Mouse (Mus musculus) 416B (cell line): Measurements from ENCODE around the gene Gm45716.

ENCODE experiments used
- DNase-seq: peaks from one replicate; pipeline ENCODE4 v3.0.0; 2011; ENCODE audit warnings: low read depth

The Gm45716 gene

DNA sequence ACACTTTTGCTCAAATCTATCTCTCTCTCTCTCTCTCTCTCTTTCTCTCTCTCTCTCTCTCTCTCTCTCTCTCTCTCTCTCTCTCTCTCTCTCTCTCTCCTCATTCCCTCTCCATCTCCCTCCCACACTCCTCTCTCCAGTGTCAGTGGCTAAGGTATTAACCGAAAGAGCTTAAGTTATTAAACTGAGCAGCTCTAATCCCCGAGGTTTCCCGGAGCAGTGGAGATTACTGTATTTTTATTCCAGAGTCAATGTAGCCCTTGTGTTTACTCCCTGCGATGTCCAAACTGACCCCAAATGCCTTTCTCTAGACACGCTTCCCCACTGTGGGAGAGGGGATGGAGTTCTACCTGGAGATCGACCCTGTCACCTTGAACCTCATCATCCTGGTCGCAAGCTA is at the start of gene Gm45716:
TSS of gene Gm45716 (plus strand) at position 243 of the 400 bp plus-strand sequence.
- no peak for DNase-seq

DNA sequence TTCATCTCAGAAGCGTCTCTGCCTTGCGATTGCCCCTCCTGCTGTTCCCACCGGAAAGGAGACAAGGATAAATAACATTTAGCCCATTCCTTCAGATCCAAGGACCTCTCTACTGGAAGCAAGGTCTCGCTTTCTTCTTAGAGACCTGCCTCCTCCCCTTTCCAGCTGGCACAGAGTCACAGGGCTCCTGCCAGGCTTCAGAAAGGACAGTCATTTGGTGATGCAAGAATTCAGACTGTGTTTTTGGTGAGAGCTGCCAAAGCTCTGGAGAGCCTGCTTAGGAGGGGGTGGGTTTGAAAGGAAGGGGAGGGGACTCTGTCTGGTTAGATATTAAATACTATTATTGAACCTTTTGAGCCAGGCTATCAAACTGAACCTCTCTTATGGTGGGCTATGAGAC is 45.1 kb upstream of the Gm45716 start:
- DNase-seq = no peak

DNA sequence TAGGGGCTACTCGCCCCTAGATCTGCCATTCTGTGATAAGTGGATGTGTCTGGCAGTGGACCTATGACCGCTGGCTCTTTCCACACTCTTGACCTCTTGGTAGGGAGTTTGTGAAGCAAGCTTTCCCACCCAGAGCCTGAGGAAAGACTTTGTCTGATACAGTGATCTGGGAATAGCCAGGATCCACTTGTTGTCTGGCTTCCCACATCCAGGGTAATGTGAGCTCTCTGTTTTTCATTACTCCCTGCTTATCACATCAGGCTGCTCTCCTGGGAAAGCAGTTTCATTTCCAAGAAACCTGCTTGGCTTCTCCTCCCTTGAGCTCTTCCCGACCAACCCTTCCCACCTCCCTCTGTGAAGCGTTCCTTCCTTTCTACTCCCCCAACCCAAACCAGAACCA is 44.5 kb upstream of the Gm45716 start:
- DNase-seq = no peak

DNA sequence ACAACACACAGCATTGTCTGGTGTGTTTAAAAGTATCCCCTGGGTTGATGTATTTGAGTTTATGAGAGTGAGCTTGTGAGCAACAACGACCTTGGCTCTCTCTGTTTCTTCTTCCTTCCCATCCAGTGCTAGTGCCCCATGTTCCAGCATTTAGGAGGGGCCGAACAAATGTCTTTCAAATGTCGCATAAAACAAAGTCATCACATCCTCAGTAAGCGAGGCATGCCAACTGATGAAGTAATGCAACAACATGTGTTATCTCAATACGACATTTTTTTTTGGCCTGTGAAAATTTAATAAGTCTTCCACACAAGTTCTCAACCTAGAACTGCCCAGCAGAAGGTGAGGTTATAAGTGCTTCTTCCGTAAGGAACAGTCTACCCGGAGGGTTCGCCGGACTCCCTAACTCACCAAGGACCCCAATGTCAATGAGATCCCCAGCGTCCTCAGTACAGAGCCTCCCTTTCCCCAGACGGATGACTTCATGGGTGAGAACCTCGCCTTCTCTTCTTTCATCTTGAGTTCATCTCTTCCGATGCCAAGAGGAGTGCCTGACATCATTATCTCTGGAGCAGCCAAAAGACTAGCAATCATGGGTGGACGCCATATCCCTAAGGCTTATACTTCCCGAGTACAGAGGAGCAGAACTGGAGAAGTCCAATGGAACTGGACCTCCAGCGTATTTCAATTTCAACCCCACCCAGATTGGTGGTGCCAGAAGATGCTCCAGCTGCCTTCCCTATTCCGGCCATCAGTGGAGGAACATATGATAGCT is 41.2 kb upstream of the Gm45716 start:
- no peak for DNase-seq

DNA sequence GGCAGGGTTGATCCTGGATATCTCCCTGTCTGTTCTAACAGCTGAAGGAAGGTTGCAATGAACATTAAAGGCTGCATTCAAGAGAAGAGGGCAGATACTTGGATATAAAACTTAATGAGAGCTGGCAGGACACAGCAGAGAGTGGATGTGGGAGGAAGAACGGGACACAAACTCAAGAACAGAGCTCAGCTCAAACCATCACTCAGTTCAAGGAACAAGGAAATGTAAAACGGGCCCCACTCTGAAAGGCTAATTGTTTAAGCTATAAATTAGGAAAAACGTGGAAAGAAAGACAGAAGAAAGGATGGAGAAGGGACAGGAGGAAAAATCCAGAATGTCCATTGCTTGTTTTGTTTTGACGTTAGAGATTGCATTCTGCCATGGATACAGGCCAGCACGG is 32.4 kb upstream of the Gm45716 start:
- DNase-seq = no peak

DNA sequence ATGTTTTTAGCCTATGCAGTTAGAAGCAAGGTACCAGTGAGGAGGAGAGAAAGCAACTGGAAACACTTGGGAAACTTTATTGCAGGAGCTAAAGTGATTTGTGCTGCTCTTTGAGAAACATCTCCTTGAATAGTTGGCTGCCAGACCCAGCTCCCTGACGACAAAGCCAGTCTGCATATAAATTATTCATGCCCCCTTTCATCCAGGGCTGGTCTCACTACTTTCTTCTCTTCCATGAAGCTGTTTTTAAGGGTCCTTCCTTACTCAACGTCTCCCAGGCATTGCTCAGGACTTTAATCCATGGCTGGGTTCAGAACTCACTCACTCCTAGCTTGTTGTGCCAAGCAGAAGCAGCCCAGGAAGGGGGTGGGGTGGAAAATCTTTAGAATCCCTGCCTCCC is 32.0 kb upstream of the Gm45716 start:
- no peak for DNase-seq

DNA sequence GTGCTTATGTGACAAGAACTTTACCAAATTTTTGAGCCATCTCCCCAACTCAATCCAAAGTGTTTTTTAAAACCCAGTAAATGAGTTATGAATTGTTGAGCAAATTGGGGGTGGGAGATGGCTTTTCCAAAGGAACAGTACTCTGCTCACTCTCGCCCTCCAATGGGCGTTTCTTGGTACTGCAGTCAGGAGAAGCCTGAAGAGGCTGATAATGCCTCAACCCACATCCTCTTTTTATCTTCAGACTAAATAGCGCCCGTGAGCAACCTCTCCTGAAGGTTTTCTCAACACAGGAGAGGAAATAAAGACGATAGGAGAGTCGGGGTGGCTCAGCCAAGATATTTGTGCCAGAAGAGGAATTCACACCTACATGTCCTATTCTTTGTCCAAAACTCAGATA is 19.7 kb upstream of the Gm45716 start:
- peak; percentile 60 for DNase-seq

DNA sequence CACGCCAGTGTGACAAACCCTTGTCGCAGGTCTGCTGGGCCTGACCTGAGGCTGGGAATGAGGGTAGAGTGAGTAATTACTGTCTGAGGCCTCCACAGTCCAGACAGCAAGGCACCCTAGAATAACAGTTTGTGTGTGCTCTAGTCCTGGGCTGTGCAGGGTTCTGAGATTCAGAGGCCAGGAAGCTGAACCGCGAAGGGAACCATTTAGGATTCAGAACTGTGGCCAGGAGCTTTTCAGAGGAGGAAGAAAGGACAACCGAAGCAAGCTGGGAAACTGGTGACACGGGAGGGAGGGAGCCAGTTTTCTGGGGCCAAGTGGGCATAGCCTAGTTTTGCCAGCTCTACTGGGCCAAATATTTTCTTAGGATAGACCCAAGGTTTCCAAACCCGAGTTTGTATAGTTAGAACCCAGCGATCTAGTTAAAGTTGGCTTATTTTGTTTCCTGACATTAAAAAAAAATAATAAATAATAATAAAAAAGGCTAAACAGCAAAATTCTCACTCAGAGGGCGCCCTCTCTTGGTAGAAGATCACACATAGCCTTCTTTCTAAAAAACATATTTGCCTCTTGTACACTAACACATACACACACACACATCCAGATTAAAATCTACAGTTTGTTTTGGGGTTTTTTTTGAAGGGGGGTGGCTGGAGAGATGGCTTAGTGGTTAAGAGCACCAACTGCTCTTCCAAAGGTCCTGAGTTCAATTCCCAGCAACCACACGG is 19.0 kb upstream of the Gm45716 start:
- DNase-seq = peak; percentile 26

DNA sequence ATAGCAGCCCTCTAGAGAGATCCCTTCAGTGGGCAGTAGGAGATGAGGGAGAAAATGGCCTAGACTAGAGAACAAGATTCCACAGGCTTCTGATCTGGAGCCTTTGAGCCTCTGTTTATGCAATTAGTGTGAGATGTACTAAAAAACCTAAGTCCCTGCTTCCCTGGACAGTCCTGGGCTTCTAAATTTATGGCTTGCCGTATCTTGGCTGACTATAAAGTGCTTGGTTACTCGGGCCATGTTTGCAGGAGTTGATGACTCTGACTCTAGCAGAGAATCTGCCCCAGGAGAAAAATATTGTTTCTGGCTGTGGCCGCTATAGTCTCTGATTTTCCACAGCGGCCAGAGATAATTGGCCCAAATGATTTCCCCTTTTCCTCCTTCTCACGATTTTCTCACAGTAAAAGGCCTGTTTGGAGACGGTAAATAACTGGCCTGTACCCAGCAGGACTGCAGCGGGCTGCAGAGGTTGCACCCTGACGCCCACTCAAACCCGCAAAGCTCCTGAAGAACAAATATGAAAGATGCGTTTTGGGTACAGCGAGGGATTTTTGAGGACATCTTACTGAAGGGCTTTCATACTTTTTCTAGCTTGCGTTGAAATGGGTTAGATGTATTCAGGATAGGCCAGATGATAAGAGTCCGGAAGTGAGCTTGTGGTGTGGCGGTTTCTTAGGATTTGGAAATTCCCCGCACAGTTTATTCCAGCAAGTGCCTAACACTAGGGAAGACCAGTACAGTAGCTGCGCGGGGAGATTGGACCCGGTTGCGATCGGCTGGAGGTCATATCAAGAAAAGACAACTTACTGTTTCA is 18.1 kb upstream of the Gm45716 start:
- no peak for DNase-seq

DNA sequence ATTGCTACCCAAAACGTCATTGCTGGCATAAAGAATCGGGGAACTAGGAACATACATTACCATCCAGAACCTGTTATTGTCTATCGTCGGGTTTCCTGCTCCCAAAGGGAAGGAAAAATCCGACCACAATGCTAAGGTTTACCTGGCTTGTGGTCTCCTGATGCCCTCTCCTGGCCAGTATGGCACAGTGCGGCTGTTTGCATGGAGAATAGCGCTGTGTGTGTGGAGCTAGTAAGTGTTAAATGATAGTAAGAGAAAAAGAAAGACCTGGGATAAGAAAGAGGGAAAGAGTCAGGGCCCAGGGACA is 17.5 kb upstream of the Gm45716 start:
- DNase-seq = peak; percentile 58

DNA sequence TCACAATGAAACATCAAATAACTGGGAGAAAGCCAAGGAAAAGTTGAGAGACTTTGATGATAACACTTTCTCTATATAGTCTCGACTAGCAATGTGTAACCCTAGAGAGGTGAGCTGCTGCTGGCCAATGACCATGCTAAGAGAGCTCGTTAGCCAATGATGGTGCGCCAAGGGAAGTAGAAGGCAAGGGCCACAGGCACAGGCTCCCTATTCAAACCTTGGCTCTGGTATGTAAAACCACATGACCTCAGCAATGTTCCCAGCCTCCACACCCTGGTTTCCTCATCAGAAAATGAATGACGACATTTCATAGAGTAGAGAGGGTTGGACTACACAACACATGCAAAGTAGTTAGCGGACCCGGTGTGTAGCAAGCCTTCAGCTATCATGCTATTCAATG is 15.2 kb upstream of the Gm45716 start:
- peak; percentile 22 for DNase-seq

DNA sequence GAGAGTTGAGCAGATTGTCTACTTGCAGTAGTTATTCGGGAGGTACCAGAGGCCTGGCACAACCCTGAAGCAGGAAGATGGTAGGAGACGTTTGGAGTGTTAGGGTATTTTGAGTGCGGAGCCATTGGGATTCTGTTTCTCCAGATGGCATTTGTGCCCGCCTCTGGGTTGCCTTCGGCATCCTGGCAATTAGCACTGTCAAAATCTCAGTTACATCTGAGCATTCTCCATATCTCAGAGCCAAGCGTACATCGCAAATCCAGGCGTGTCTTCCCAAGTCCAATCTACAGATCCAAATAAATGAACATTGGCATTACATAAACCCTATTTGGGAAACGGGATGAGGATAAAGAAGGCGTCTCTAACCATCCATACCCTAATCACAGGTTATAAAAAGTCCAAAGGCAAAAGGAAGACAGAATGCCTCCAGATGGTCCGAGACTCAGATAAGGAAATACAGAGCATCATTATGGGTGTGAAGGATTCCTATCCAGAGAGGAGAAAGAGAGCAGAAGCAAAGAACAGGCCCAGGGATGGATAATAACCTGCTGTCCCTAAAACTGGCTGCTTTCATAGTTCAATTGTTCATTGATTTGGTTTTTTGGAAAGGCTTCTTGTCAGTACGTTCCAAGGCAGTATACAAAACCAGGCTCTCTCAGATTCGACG is 11.7 kb upstream of the Gm45716 start:
- DNase-seq = no peak

DNA sequence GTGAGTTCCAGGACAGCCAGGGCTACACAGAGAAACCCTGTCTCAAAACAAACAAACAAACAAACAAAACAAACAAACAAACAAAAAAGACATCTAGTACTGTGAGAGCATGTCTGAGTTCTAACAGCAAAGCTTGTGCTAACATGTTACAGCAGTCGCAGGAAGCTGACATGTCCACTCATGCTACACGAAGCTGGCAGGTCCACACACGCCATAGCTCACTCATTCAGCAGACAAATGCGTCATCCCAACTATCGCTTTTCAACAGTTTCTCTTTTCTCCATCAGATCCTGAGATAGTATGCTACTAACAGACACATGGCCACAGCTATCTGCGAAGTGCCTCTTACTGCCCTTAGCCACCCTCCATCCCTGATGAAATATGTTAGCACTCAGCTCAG is 10.1 kb upstream of the Gm45716 start:
- DNase-seq = no peak

DNA sequence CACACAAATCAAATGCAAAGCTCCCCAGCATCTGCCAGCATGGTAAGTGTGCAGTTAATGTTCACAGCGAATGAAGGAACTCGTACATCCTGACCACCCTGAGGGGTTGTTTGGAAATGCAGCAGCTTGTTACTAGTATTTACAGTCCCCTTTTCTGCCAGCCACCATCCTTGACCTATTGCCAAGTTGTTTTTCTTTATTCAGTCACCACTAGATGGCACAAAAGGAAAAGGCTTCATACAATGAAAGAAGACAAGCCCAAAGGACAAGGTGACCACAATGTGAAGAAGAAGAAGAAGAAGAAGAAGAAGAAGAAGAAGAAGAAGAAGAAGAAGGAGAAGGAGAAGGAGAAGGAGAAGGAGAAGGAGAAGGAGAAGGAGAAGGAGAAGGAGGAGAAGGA is 4.1 kb upstream of the Gm45716 start:
- DNase-seq = peak; percentile 80

DNA sequence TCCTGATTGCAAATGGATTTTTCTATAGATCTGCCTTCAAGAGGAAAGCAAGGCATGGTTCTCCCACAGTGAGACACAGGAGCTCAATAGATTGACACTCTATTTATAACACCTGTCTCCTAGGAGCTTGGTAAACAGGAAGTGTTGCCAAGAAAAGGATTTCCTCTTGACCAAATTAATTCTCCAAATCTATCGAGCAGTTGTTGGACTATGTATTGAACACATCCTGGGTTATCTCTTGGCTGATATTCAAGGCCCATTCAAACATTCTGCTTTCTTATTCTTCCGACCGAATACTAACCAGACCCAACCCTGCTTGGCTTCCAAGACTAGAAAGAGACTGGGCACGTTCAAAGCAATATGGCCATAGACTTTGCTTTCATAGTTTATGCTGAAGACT is 2.7 kb upstream of the Gm45716 start:
- no peak for DNase-seq

DNA sequence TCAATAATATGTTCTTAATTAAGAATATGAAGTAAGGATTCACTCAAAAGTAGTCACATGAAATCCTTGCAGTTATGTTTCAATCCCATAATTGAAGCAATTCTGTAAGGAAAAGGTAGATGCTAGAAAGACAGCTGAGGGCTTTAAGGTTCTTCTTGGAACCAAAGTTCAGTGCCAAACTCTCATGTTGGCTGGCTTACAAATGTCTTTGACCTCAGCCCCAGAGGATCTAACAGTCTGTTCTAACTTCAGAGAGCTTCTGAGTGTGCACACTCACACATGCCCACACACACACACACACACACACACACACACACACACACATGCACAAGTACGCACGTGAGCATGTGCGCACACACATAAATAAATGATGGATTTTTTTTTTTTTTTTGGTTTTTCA is 2.7 kb downstream of the Gm45716 start:
- DNase-seq = no peak

DNA sequence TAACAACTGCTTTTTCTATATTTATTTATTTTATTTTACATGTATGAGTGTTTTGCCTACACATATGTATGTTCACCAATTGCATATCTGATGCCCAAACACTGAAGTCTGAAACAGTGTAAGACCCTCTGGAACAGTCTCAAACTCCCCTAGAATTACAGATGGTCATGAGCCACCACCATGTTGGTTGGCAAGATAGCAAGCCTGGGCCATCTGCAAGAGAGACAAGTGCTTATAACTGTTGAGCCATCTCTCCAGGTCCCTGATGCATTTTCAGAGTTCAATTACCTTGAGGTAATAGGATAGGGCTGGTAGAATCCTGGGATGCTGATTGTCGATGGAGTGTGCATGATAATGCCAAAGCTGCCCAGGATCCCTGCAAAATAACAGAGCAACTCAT is 7.5 kb downstream of the Gm45716 start:
- no peak for DNase-seq

DNA sequence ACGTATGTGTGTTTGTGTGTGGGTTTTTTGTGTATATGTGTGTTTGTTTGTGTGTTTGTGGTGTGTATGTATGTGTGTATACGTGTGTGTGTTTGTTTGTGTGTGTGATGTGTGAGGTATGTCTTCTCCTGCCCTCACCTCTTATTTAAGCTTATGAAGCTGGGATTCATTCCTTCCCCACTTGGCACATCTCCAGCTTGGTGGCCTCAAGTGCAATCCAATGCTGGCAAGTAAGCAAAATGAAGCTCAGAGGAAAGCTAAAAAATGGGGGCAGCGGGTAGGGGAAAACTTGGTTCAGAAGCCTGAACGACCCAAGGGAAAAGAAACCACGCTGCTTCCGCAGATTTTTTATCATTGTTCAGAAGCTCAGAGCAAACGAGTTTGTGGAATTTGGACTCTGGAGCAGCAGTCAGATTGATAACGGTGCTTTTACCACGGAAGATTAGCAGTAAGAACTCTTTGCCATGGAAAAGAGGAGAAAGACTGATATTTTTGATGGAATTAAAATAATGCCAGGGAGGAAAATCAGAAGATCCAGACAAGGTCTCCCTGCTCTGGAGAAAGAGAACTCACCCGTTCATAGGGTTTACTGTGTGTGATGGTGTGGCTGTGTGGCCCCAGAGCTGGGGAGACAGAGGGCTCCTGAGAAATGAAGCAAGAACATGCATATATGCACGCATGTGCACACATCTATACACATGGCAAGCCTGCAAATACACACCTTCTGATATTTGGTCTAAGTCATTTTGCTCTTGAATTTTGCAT is 8.5 kb downstream of the Gm45716 start:
- no peak for DNase-seq

DNA sequence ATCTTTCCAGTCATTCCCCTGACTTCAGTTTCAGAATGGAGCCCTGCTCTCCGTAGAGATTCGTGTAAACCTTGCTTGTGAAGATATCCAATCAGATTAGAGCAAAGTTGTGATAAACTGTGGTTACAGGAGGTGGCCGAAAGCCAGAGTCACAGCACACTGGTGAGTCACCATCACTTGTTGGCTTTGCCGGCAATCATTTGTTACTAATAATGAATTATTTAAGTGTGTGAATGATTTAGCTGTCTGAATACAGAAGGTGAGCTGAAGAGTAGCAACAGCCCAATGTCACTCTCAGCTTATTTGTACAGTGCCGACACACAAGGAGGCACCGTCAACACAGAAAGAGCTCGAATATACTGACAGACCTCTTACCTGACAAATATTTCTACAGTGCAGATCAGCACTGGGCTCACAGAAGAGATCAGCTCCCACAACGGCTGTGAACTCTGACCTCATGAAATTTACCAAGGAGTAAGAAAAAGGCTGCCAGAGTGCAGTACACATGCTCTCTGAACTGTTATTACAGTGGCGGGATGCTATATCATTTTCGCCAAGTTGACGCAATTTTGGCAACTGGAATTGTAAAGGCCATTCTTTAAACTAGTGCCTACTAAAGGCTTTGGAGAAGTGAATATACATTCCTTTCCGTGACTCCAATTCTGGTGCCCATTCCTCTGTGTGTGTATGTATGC is 9.2 kb downstream of the Gm45716 start:
- peak; percentile 91 for DNase-seq

DNA sequence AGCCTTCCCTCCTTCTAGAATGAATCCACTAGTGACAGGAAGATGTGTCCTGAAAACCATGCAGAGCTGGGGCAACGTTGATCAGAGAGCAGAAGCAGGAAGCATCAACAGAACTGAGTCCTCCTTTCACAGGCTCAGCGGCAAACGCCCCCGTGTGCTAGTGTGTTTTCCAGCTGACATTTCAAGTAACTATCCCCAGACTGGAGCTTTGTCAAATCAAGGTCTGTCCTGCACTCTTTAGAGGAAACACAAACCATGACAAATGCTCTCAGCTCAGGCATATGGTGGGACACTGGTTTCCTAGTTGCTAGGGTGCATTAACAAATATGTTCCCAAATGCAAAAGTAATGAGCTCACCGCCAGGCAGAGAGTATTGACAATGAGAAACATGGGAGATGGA is 10.6 kb downstream of the Gm45716 start:
- no peak for DNase-seq

DNA sequence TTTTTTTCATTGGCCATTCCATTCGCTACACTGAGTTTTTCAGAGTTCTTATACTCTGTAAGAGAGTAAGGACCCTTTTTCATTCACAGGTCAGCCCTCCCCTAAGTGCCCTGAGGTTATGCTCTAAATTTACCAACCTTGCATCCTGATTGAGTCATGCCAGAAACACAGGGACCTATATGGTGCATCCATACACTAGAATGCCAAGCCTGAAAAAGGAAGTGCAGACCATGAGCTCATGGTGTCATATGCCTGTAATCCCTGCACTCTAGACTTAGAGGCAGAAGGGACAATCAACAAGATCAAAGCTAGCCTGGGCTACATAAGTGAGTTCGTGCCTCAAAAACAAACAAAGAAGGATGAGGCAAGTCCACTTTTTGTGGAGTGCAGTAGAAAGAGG is 13.3 kb downstream of the Gm45716 start:
- DNase-seq = peak; percentile 37
